Mouse (Mus musculus): Measurements from ENCODE around the gene Irf2bp2.
"Not testable (repeated sequence)": the region's sequence is repeated elsewhere in the genome, so short reads cannot be mapped to it uniquely, and the experiment has no call there.

Gene Irf2bp2

DNA sequence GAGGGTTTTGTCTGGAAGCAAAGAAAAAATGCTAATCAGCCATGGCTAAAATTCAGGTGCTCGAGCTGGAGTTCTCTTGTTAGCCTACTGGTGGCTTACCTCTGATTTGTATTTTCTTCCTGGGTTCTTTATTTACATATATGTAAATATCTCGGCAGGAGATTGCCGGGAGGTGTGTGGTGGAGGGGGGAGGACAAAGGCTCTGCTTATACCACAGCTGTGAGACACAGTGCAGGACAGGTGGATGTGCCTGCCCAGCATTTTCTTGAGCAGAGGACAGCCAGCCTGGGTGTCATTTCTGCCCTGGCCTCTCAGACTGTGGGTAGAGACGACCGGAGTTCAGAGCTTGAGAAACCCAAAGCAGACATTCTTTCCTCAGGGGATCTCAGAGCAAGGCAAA lies 7.5 kb upstream of the Irf2bp2 start:
- no peak for DNase-seq

DNA sequence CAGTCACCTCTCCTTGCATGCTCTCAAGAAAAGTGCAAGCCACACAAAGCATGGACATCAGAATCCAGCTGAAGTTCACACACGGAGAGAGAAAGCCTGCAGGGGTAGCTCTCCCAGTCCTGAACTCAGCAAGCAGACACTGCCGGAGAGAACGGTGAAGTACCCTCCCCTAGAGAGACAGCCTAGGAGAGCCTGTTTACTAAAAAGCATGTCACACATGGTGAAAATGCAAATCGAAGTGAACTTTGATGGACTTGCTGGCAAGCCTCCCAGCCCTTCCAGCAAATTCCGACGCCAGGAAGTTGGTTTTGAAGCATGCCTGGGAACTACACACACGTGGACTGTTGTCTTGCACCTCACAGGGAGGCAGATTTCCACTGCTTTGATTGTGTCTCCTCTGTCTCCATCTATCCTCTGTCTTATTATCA lies 7.0 kb upstream of the Irf2bp2 start:
- peak; percentile 74 to 84 for DNase-seq

DNA sequence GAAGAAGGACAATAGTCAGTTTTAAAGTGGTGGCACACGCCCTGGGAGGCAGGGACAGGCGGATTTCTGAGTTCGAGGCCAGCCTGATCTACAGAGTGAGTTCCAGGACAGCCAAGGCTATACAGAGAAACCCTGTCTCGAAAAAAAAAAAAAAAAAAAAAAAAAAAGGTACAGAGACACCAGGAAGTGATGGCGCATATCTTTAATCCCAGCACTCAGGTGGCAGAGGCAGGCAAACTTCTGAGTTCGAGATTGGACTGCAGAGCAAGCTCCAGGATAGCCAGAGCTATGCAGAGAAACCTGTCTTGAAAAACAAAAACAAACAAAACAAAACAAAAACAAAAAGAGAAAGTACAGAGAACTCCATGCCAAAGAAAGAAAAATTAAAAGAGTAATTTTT lies 6.6 kb upstream of the Irf2bp2 start:
- not testable (repeated sequence) for DNase-seq

DNA sequence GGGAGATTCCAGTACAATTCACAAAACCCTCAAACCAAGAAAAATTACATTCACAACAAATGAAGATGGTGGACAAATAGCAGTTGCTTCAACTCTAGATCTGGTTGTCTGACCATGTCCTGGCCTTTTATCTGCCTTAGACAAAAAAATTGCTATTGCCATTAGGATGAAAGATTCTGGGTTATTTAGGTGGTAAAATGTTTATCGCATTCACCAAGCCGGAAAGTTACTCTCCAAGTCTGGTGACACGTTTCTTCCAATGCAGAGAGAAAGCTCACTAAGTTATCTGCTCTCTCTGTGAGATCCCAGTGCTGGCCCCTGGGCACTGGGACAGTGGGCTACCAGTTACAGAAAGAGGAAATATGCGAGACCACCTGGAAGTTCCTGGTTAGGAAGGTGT lies 5.5 kb upstream of the Irf2bp2 start:
- no peak for DNase-seq

DNA sequence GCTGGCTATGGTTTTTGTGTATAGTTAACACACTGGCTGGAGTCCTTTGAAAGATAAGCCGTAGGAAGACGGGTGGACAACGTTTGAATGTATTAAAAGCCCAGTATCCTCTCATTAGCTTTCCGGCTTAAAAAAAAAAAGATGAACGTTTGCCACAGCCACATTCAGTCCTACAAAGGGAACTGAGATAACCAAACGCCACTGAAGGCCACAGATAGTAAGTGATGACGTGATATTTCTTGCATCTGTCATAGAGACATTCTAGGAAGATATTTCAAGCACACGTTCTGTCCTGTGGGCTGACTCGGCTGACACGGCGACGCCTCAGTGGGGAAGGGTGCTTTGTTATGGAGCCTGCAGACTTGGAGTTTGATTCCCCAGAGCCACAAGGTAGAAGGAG lies 4.4 kb upstream of the Irf2bp2 start:
- no peak for DNase-seq

DNA sequence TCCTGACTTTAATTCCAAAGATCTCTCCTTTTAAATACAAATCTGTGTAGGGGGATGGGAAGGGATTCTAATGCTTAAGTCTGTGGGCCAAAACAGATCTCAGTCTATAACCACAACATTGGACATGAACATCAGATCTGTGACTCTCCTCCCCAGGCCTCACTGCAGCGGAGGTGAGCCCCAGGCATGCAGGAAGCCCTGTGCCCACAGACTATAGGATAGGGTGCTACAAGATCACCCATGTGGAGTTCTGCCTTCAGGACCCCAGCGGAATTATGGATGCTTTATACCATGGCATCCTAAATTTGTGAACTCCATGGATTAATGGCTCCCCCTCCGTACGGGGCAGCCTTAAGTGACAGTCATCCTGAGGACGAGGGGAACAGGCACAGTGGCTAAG lies 2.9 kb upstream of the Irf2bp2 start:
- no peak for DNase-seq

DNA sequence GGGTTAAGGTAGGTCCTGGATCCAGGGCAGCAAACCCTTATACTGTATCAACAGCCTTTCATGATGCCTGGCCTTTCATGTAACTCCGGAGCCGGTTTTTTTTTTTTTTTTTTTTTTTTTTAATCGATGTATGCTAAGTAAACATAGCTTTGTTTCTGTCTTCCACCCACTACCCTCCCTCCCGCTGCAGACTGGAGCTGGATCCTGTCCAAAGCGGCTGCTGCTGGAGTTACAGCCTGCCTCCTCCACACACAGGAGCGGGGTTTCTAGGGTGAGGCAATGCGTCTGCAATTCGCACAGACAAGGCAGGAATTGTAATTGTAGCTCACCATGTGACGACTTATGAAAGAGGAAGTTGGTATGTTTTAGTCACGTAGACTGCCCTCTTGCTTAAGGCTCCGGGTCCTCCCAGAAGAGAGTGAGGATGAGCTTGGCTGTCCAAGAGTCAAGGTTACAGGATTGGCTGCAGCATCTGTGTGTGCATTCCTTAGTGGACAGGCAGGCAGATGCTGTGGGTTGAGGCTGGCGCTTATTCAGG lies 2.4 kb upstream of the Irf2bp2 start:
- DNase-seq: peak; percentile 90 to 94

DNA sequence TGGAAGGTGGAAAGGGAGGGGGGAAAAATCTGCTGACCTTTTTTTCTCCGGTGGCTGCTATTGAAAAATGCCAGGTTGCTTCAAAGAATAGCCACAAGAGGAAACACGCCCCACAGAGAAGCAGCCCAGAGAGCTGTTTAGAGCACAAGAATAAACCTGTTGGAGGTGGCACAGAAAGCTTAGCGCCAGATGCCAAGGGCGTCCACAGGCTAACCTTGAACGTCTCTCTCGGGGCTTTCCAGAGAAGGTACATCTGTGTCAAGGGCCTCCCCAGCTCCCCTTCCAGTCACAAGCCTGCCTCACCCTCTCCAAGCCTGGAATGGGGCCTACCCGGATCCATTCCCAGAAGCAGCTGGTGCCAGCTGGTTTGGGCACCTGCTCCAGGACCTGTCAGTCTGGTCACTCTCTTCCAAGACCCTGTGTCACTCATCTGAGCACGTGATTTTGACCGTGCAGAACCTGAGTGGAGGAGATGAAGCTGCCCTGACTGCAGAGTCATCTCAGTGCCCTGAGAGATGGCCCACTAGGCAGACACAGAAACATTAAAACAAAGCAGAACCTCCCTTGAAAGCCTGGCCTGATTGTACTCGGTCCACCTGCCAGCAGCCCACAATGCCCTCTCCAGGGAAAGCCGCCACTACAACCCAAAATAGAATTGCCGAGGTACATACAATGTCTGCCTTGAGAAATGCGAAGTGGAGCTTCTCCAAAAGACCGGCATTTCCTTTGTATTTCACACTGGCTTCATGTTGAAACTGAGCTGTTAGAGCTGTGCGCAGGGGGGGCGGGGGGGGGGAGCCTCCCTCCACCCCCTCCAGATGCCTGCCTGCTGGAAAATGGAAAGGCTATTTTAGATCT lies 1.6 kb upstream of the Irf2bp2 start:
- DNase-seq: peak; percentile 63 to 78

DNA sequence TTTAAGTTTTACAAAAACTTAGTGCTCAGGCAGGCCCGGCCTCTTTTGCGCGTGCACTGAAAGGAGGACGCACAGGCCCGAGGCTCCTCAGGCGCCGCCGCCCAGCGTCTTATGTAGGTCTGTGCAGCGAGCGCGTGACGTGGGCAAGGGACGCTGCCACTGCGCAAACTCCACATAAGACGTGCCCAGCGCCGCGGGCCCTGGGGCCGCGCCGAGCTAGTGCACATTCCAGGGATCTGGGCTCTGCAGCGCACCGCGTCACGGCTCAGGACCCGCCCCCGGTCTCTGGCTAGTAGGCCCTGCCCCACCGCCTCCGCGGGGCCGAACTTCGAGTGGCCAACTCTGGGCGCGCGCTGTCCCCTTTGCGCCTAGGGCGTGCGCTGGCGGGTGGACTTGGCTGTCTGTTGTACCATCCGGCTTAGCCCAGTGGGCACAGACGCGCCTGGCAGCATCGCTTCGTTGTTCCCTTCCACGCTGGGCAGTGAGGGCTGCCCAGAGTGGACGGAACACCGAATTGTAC lies 755 bp upstream of the Irf2bp2 start:
- peak; percentile 99 for DNase-seq

DNA sequence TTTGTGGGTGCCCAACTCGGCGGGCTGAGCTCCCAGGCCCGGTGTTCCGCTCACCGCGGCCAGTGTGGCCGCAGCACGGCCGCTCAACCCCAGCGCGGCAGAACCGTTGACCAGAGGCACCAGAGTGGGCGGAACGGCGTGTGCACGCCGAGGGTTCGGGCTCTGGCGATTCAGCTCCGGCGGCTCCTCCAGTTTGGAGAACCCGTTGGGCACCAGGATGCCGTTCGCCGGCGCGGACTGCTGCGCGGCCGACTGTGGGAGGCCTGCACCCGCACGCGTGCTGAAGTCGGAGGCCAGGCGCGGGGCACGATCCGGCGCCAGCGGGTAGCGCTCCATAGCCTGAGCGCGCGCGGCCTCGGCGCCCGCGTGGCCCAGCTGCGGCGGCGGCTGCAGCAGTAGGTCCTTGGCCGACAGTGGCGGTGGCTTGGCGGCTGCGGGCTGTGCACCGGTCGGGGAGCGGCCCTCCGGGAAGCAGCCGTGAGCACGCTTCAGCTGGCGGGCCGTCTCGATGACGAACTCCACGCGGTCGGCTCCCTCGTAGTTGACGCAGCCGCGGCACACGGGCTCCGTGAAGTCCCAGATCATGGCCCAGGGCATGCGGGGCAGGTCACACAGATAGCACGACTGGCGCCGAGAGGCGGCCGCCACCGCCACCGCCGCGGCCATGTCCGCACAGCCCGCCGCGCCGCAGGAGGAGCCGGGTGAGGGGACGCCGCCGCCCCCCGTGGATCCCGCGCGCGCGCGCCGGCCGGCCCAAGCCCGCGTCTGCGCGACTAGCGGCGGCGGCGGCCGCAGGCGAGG lies 815 bp downstream of the Irf2bp2 start:
- DNase-seq: peak; percentile 50 to 69

DNA sequence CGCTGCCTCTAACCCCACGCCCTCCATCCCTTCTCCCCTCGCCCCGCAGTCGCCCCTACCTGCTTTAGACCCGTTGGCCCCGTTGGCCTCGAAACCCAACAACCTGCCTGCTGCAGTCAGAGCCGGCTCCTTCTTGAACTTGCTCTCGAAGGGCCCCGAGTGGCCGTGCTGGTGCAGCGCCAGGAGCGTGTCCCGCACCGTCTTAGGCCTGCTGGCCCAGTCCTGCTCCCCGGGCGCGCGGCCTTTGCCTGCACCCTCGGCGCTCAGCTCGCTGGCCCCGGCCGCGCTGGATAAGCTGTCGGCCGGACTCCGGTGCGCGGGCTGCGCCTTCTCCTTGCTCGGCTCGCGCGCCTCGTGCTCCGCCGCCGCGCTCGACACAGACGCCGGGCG lies 1.4 kb downstream of the Irf2bp2 start:
- DNase-seq: peak in 1 of 2 experiments; percentile 59

DNA sequence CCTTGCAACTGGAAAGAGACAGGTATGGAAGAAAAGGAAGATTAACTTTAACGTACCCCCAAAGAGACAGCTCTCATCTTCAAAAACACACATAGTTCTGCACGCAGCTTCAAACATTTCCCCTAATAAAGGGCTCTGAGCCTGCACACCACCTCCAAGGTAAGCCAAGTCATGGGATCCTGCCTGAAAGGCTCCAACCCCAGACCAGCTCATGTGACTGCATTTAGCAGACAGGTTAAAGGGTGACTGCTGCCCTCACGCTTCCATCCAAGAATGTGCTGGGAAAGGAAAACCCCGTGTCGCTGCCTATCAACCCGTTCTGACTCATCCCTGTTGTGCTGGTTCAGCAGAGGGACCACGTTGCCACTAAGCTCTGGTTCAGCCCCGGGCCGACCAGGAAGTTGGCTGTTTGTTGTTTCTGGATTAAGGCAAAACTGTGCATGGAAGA lies 1.9 kb downstream of the Irf2bp2 start:
- peak; percentile 65 to 79 for DNase-seq

DNA sequence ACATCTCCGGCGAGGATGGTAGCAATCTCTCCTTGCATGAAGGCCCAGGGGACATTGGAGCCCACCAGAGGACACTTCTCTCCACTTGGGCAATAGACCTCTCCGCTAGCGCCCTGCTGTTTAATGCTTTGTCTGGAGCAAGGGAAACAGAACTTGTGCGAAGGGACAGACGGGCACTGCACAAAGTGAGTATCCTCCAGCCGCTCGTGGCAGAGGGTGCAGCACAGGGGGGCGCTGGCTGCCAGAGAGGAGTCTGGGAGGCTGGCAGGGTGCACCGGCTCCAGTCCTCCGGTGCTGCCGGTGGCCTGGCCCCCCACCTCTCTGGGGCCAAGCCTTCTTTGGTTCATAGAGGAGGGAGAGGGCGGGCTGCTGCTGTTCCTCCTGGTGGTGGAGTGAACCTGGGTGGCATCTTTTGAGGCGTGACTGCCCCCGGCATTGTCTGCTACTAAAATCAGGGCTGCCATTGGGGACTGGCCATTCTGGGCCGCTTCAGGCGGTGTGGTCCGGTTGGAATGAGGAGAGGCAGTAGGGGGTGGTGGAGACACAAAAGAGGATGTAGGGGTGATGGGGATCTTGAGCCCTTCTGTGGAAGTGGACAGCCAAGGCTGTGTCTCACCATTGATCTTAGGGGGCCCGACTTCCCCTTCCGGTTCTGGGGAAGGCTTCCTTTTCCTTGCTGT lies 2.5 kb downstream of the Irf2bp2 start:
- DNase-seq: peak; percentile 61 to 75

DNA sequence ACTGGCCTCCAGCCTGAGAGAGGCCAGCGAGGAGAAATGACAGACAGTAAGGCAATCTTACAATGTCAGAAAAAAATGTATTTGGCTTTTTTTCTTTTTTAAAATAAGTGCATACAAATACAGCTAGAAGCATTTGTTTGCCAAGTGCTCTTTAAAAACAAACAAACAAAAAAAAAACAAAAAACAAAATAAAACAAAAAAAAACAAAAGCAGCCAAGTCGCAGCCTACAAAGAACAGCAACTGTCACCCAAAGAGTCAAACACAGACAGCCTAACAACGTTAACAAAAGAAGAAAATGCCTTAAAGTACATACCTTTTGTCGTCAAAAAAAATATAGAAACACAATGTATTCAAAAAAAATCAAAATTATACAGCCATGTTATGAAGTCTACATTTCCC lies 3.2 kb downstream of the Irf2bp2 start:
- DNase-seq: no peak

DNA sequence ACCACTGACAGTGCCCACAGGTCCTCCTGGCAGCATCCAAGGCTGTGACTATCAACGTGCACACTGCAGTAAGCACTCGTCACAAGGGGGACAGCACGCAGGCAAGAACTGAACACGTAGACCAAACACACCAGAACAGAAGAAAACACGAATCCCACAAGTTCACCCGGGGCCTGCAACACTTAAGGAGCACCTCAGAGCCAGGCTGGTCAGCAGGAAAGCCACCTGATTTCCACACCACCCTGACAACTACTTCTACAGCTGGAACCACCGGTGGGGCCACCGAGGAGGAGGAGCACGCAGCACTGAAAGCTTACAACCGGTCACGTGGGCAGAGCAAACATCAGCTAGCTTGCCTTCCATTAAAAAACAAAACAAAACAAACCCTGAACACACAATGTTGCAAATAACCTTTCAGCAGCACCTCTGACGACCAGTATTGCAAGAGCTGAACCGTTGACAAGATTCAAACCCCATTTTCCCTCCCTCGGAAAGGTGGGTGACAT lies 3.7 kb downstream of the Irf2bp2 start:
- DNase-seq: peak; percentile 59 to 72

DNA sequence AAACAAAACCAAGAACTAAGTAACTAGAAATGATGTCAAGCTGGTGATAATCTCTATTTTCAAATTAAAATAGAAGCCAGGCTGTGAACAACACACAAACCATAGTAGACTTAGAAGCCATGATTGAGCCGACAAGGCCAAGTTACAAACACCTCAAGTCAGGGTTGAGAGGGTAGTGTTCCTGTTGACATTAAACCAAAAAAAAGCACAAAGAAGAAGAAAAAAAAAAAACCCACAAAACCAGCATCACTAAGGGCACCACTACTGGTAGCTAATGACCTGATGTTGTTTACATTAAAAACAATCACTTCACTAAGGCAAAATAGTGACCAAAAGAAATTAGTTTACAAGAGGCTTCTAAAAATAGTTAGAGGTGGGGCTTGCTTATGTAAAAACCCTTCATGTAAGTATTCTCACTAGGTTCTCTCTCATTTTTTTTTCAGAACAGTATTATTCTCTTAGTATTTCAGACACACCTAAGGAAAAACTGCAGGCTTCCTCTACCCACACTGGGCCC lies 4.2 kb downstream of the Irf2bp2 start:
- DNase-seq: no peak

DNA sequence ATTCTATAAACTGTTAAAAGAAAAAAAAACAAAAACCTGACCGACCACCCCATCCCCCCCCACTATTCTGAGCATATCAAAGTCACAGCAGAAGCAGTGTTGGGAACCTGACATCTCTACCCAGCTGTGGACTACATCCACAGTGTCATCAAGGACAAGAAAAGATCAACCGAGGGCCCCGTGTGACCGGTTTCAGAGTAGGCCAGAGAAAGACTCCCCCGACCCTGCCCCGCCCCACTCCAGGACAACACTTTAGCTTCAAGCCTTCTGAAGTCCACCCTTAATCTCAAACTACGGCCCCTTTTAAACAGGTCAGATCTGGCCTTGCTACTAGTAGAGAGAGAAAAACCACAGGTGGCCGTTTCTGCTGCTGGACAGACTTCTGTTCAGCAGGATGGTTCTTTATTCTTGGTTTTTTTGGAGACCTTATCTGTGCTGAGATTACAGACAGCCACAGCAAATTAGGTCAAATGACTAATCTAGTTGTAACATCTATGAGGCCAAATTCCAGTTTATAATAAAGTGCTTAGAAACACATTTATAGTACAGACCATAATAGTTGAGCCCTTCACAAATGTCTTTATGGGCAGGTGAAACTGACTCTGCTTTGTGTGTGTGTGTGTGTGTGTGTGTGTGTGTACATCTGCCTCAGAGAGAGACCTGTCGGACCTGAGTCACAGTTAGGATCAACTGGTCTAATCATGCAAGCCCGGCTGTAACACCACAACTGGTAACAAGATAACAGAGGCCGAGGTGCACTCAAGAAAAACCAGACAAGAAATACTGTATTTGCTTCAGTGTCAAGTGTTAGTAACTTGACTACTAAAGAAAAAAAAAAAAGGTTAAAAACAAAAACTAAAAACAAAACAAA lies 4.9 kb downstream of the Irf2bp2 start:
- peak in 1 of 2 experiments; percentile 51 for DNase-seq

DNA sequence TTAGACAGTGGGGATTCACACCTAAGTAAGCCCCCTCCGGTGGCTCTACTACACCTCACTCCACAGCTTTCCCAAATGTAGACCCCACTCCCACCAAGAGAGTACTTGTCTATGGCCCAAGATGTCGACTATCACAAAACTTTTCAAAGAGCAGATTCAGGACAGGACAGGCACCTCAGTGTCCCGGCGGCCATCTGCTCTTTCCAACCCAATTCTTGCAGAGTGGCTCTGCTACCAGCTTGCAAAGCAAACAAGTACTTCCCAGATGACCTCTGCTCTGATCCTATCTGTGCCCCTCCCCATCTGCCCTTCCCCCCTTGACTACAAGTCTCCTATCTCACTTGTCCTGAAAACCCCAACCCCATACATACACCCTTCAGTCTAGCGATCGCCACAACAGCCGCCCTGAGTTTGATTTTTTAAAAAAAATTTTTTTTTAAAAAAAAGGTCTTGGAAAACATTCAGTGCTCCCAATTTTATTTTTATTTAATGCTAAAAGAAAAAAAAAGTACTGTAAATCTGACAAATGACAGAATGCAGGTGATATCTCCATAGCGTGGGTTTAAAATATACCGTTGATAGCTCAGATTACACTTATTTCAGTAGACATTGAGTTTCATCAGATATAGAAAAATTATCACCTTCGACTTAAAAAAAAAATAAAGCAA lies 5.8 kb downstream of the Irf2bp2 start:
- DNase-seq: peak in 1 of 2 experiments; percentile 31

DNA sequence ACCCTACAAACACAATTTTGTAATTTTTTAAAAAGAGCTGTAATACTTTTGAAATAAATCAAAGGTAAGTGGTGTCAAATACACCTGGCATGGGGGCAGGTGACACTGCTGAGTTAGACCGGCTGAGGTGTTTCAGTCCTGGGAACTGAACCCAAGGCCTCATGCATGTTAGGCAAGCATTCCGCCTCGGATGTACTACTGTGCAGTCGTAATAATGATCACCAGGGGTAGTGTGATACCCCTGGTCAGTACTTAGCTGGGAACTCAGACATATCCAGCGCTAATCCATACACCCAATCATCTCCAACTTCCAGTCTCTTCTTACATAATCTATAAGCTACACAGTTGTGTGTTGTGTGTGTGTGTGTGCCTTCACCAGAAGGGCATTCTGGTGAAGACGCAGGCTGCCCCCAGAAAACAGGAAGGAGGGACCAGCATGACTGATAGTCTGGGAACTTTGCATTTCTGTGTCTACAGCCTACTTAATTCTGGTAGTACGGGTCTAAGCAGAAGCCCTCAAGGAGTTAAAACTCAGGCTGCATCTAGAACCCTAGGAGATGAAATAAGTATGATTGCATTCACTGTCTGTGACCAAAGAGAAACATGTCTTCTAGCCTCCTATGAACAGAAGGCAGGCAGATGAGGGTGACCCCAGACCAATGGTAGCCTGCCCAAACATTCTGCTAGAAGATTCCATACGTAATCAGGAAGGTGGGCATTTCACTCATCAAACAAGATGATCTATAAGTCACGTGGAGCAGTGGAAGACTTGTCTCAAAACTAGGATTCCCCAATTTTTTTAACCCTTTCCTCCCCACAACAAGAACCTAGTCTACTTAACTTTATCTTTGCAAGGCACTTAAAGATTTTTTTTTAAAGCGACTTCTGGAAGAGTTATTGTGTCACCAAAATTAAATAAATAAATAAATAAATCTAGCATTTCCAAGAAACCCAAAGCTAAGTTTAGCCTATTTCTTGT lies 6.9 kb downstream of the Irf2bp2 start:
- DNase-seq: peak in 1 of 2 experiments; percentile 20
